Mouse (Mus musculus) hindbrain, embryonic 12.5 days (tissue): ENCODE results near the gene Gm5431. TPM values are rescaled to one million over a fixed set of nuclear protein-coding genes. Genes with fewer than 3 reads are reported as not detected.
"Not testable (repeated sequence)": the region's sequence is repeated elsewhere in the genome, so short reads cannot be mapped to it uniquely, and the experiment has no call there.

Experiments
- ATAC-seq: fragments of 200-750 bp; cut with Nextera tagmentation; 2 replicates; pipeline ENCODE4 v1.8.0; 2017; ENCODE audit warnings: moderate TSS enrichment; ENCODE audit not compliant: low FRiP score
- H3K27ac ChIP-seq: fragments of 300-500 bp; sonication (generic); 2 replicates; pipeline ENCODE4 v1.5.1; 2016; ENCODE audit warnings: mild to moderate bottlenecking
- H3K27me3 ChIP-seq: fragments of 300-500 bp; sonication (generic); 2 replicates; pipeline ENCODE4 v1.6.1; 2016; ENCODE audit warnings: mild to moderate bottlenecking
- H3K36me3 ChIP-seq: fragments of 300-500 bp; sonication (generic); 2 replicates; pipeline ENCODE4 v1.6.1; 2016; ENCODE audit warnings: mild to moderate bottlenecking
- H3K4me1 ChIP-seq: fragments of 300-500 bp; sonication (generic); 2 replicates; pipeline ENCODE4 v1.6.1; 2016
- H3K4me2 ChIP-seq: fragments of 300-500 bp; sonication (generic); replicated peaks from 2 replicates; pipeline ENCODE4 v1.6.1; 2016; ENCODE audit warnings: mild to moderate bottlenecking
- H3K4me3 ChIP-seq: fragments of 300-500 bp; sonication (generic); 2 replicates; pipeline ENCODE4 v1.5.1; 2016; ENCODE audit warnings: mild to moderate bottlenecking
- H3K9ac ChIP-seq: fragments of 300-500 bp; sonication (generic); 2 replicates; pipeline ENCODE4 v1.6.1; 2016; ENCODE audit warnings: mild to moderate bottlenecking, moderate library complexity
- H3K9me3 ChIP-seq: fragments of 300-500 bp; sonication (generic); replicated peaks from 2 replicates; pipeline ENCODE4 v1.6.1; 2016; ENCODE audit warnings: mild to moderate bottlenecking
- WGBS: fragments of 180-500 bp; shearing (Covaris S2); methylation state at CpG from one replicate; pipeline ENCODE4 v1.1.7; 2016; 5-methylcytosine and 5-hydroxymethylcytosine counted together
- polyA plus RNA-seq: library from polyadenylated mRNA; unstranded; fragments of >200 nt; fragmentation: Nextera tagmentation; extraction: Ambion mirVana; gene quantifications from 2 replicates; pipeline ENCODE4 v1.2.1, GENCODE M21; 2016

Gm5431 gene
- polyA plus RNA-seq = 0.13 TPM in 1 of 2 replicates, not detected in the other

DNA sequence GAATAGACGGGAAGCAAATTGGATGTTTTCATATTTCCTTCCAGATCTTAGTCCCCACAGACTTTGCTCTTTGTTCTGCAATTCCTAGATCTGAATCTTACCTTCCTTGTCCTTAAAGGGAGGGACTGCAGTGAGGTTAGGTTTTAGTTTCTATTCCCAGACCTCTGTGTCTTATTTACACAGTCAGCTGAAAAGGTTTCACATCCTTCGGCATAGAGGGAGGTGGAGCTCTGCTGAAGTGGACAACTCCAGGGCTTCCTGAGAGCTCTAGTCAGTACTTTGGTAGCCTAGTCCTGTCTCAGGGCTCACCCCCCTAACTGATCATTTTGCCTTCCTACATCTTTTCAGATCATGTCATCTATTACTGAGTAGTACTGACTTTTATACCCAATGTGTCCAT is at the start of gene Gm5431:
TSS of gene Gm5431 (minus strand) at position 194 of the 400 bp plus-strand sequence.
- Histone ChIP-seq H3K4me2 (no peak within 1 kb of the TSS), H3K27ac (no peak within 1 kb of the TSS), H3K9me3 (no peaks in the 10 kb centered on the region), H3K36me3 (no peaks in the 10 kb centered on the region), H3K4me3 (no peak within 1 kb of the TSS), H3K9ac (no peak within 1 kb of the TSS), H3K27me3 (no peaks in the 10 kb centered on the region), H3K4me1 (no peaks in the 10 kb centered on the region)
- no peak for ATAC-seq
- 67% methylated on average over 2 of the region's 2 CpGs for WGBS

- not testable (repeated sequence) for H3K27me3 ChIP-seq, H3K4me2 ChIP-seq, H3K27ac ChIP-seq, ATAC-seq, H3K36me3 ChIP-seq, H3K9me3 ChIP-seq, H3K4me1 ChIP-seq, H3K9ac ChIP-seq, H3K4me3 ChIP-seq
- WGBS = 91% methylated on average over 6 of the region's 6 CpGs
Measured at GRCm38 (mm10) chr11:48946090-48946489, 44.1 kb upstream of the Gm5431 start, which contains the start of gene Psme2b. TSS of gene Psme2b (minus strand) at chr11:48946190.

DNA sequence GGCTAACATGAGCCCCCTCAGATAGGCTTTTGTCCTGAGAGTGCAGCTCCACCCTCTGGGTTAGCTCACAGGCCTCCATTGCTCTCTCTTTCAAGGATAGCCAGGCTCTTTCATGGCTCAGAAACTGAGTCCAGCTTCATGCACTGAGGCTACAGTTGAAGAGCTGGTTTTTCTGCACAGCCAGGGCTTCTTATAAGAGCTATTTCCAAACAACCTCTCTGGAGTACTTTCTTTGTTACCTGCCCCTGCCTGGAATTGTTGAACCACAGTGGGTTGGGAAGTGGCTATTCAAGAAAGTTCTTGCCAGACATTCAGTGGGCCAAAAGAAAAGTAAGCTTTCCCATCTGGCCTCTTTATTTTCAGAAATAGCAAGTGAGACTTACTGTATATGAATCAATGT is 37.3 kb upstream of the Gm5431 start:
- H3K27ac ChIP-seq, H3K4me1 ChIP-seq, H3K4me3 ChIP-seq, H3K9ac ChIP-seq, H3K27me3 ChIP-seq, ATAC-seq, H3K36me3 ChIP-seq, H3K9me3 ChIP-seq, H3K4me2 ChIP-seq: not testable (repeated sequence)

DNA sequence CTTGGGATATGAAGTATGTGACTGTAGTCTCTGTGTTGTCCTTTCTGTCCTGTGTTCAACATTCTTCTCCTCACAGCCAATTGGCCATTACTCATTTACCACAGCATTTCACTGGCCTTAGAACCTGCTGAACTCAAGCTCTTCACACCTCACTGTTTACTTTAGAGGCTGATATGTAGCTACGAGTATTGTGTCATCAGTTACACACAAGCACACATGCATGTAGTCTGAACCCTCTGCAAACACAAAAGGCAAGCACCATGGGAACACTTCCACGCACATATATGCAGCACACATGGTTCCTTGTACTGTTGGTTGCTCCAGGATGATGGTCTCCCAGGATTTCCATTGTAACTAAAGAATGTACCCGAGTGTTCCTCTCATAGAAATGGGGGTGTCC is 33.3 kb upstream of the Gm5431 start:
- H3K36me3 ChIP-seq, H3K27me3 ChIP-seq, H3K4me2 ChIP-seq, H3K27ac ChIP-seq, ATAC-seq, H3K9me3 ChIP-seq, H3K4me1 ChIP-seq, H3K9ac ChIP-seq, H3K4me3 ChIP-seq: not testable (repeated sequence)
- no CpG with 5 or more reads among the region's 3 CpGs for WGBS

GRCm38 (mm10) chr11:48933923-48934322 is 31.9 kb upstream of the Gm5431 start:
- H3K36me3 ChIP-seq, H3K4me1 ChIP-seq, H3K4me2 ChIP-seq, H3K9ac ChIP-seq, H3K27ac ChIP-seq, H3K4me3 ChIP-seq, H3K9me3 ChIP-seq, ATAC-seq, H3K27me3 ChIP-seq: not testable (repeated sequence)
- WGBS = 55% methylated on average over 1 of the region's 1 CpGs

DNA sequence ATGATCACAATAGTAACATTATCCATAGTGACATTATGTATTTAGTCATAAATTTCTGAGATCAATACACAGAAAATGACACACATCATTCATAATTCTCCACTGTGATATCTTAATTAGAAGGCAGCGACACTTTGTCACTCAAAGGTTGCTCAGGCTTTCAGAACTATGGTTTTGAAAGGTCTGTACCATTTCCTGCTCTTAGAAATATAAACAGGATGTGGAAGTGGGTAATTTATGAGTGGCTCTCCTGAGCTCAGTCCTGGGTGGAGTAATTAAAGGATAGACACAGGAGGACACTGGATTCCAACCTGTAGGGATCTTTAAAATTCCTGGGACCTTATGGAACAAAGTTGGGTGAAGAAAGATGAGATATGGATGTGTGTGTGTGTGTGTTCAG is 31.4 kb upstream of the Gm5431 start:
- 82% methylated on average over 1 of the region's 1 CpGs for WGBS
- ATAC-seq = not testable (repeated sequence)

DNA sequence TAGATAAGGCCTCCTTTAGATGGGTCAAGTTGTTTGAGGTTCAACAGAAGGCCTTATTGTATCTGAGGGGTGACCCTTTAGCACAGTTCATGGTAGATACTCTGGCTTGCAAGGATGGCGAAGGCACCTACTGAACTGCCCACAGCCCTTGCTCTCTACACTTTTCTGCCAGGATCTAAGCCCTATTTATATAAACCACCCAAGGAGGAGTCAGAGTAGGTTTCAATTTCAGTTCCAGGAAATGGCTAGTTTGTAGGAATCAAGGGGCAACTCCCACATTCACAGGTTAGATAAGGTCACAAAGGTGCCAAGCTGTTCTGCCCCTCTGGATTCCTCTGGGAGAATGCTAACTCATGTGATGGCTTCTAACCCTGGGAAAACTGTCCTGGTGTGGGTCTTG is 26.1 kb upstream of the Gm5431 start:
- not testable (repeated sequence) for H3K9me3 ChIP-seq, ATAC-seq, H3K4me3 ChIP-seq, H3K36me3 ChIP-seq, H3K4me1 ChIP-seq, H3K27me3 ChIP-seq, H3K27ac ChIP-seq, H3K9ac ChIP-seq, H3K4me2 ChIP-seq
- WGBS = 87% methylated on average over 1 of the region's 1 CpGs

More for the DNA sequence above, 31.4 kb upstream of the Gm5431 start:
- H3K36me3 ChIP-seq, H3K4me3 ChIP-seq, H3K9me3 ChIP-seq, H3K9ac ChIP-seq, H3K27me3 ChIP-seq, H3K4me1 ChIP-seq, H3K4me2 ChIP-seq, H3K27ac ChIP-seq: not testable (repeated sequence)

GRCm38 (mm10) chr11:48926437-48926836 is 24.4 kb upstream of the Gm5431 start:
- H3K9ac ChIP-seq, H3K4me2 ChIP-seq, H3K9me3 ChIP-seq, ATAC-seq, H3K4me1 ChIP-seq, H3K36me3 ChIP-seq, H3K27ac ChIP-seq, H3K4me3 ChIP-seq, H3K27me3 ChIP-seq: not testable (repeated sequence)

DNA sequence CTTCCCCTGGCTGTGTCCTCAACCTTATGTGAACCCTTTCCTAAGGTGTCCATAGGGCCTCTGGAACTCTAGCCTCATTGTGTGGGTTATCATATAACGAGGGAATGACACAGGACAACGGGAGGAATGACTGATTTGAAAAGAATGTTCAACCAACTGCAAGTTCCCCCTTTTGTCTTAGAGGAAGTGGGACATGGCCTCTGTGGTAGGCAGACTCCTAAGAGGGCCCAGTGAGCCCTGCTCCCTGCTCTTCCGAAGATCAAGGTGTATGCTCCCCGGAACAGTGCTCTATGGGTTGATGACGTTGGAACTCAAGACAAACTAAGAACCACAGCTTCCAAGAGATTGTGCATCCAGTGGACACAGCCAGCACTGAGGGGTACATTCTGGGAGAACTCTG is 21.8 kb upstream of the Gm5431 start:
- not testable (repeated sequence) for H3K4me1 ChIP-seq, ATAC-seq, H3K27me3 ChIP-seq, H3K27ac ChIP-seq, H3K9me3 ChIP-seq, H3K9ac ChIP-seq, H3K4me2 ChIP-seq, H3K36me3 ChIP-seq, H3K4me3 ChIP-seq
- 84% methylated on average over 5 of the region's 5 CpGs for WGBS

- Histone ChIP-seq H3K9ac (no peak overlapping the region), H3K9me3 (no peaks in the 10 kb centered on the region), H3K4me3 (no peak overlapping the region), H3K27me3 (no peaks in the 10 kb centered on the region), H3K27ac (no peak overlapping the region), H3K36me3 (no peaks in the 10 kb centered on the region), H3K4me1 (no peaks in the 10 kb centered on the region), H3K4me2 (no peak overlapping the region)
- no peak for ATAC-seq
- WGBS = 85% methylated on average over 3 of the region's 3 CpGs
Measured at GRCm38 (mm10) chr11:48918380-48918779, 16.4 kb upstream of the Gm5431 start.

DNA sequence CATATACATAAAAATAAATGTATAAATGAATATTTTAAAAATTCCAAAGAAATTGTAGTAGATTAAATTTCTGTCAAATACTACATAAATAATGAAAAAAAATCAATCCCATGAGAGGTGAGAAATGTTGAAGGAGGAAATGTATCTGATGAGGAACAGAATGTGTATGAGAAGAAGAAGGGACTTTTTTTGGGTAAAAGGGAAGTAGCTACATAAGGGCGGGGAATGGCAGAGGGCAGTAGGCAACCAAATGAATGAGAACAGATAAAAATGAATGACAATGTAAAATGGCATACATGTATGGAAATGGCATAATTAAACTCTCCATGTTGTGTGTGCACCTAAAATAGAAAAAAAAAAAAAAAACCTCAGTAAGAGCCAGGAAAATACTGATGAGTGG is 11.6 kb upstream of the Gm5431 start:
- Histone ChIP-seq H3K9me3 (no peaks in the 10 kb centered on the region), H3K36me3 (no peaks in the 10 kb centered on the region), H3K27me3 (no peaks in the 10 kb centered on the region), H3K4me3 (no peak overlapping the region), H3K4me1 (no peaks in the 10 kb centered on the region), H3K27ac (no peak overlapping the region), H3K4me2 (no peak overlapping the region), H3K9ac (no peak overlapping the region)
- no peak for ATAC-seq
- WGBS = 94% methylated on average over 1 of the region's 1 CpGs

- no peak for ATAC-seq
- WGBS = 70% methylated on average over 1 of the region's 1 CpGs
Measured at GRCm38 (mm10) chr11:48908459-48908858, 6.4 kb upstream of the Gm5431 start.

DNA sequence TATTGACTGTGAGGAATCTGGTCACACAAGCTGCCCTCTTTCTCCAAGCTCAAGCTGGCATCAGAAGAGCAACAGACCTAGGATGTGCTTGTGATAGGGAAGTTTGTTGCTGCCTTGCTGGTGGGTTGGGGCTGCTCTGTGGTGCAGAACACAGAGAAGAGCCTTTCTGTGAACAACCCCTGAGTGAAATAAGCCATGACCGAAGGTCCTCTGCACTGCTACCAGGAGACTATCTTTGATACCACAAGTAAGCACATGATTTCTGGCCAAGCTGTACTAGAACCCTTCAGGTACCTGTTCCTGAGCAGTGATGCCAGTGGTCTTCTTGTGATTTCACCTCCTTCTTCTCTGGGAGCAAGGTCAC is 465 bp downstream of the Gm5431 start:
- not testable (repeated sequence) for H3K4me2 ChIP-seq, H3K4me3 ChIP-seq, H3K4me1 ChIP-seq, H3K9me3 ChIP-seq, H3K9ac ChIP-seq, ATAC-seq, H3K27me3 ChIP-seq, H3K27ac ChIP-seq, H3K36me3 ChIP-seq
- WGBS = 95% methylated on average over 1 of the region's 1 CpGs

More at GRCm38 (mm10) chr11:48908459-48908858, 6.4 kb upstream of the Gm5431 start:
- Histone ChIP-seq H3K4me2 (no peak overlapping the region), H3K27ac (no peak overlapping the region), H3K9me3 (no peaks in the 10 kb centered on the region), H3K36me3 (no peaks in the 10 kb centered on the region), H3K4me3 (no peak overlapping the region), H3K4me1 (no peaks in the 10 kb centered on the region), H3K27me3 (no peaks in the 10 kb centered on the region), H3K9ac (no peak overlapping the region)
